Mouse (Mus musculus) heart, embryonic 14.5 days (tissue): Measurements from ENCODE around the gene Arpp21. TPM values are rescaled to one million over a fixed set of nuclear protein-coding genes. Genes with fewer than 3 reads are reported as not detected.

Experiments
- ATAC-seq: fragments of 200-750 bp; cut with Nextera tagmentation; 2 replicates; pipeline ENCODE4 v1.8.0; 2017; ENCODE audit warnings: low read depth, moderate TSS enrichment; ENCODE audit not compliant: insufficient number of reproducible peaks, insufficient read depth, low FRiP score
- H3K27ac ChIP-seq, 2 experiments: fragments of 200-500 bp in 1 of 2; fragments of 300-500 bp in 1 of 2; sonication (generic) in 1 of 2; replicated peaks in 1 of 2; 2 replicates each; pipeline ENCODE4 v1.5.1; 2012 to 2014; ENCODE audit warnings: low read depth in 2 of 2, low read length in 2 of 2, control low read depth in 1 of 2, mild to moderate bottlenecking in 1 of 2, mixed read lengths in 1 of 2; ENCODE audit not compliant: control insufficient read depth in 1 of 2, insufficient read depth in 1 of 2
- H3K27me3 ChIP-seq: fragments of 300-500 bp; sonication (generic); 2 replicates; pipeline ENCODE4 v1.6.1; 2014; ENCODE audit warnings: mild to moderate bottlenecking, low read length, control low read depth; ENCODE audit not compliant: control insufficient read depth, insufficient read depth
- H3K36me3 ChIP-seq: fragments of 300-500 bp; sonication (generic); 2 replicates; pipeline ENCODE4 v1.6.1; 2014; ENCODE audit warnings: mild to moderate bottlenecking, control low read depth, low read length, mixed read lengths; ENCODE audit not compliant: control insufficient read depth, insufficient read depth
- H3K4me1 ChIP-seq, 2 experiments: fragments of 200-500 bp in 1 of 2; fragments of 300-500 bp in 1 of 2; sonication (generic) in 1 of 2; 2 replicates each; pipeline ENCODE4 v1.6.1; 2012 to 2014; ENCODE audit warnings: low read length in 2 of 2, control low read depth in 1 of 2, mixed read lengths in 1 of 2; ENCODE audit not compliant: control insufficient read depth in 2 of 2, insufficient read depth in 2 of 2
- H3K4me2 ChIP-seq: fragments of 300-500 bp; sonication (generic); 2 replicates; pipeline ENCODE4 v1.6.1; 2014; ENCODE audit warnings: mild to moderate bottlenecking, low read length
- H3K4me3 ChIP-seq, 2 experiments: fragments of 200-500 bp in 1 of 2; fragments of 300-500 bp in 1 of 2; sonication (generic) in 1 of 2; 2 replicates each; pipeline ENCODE4 v1.5.1; 2012 to 2014; ENCODE audit warnings: low read length in 2 of 2, mild to moderate bottlenecking in 2 of 2, control low read depth in 1 of 2, low read depth in 1 of 2, moderate library complexity in 1 of 2; ENCODE audit not compliant: control insufficient read depth in 1 of 2, insufficient read depth in 1 of 2
- H3K9ac ChIP-seq: fragments of 300-500 bp; sonication (generic); 2 replicates; pipeline ENCODE4 v1.6.1; 2014; ENCODE audit warnings: mild to moderate bottlenecking, low read length
- H3K9me3 ChIP-seq: fragments of 300-500 bp; sonication (generic); 2 replicates; pipeline ENCODE4 v1.6.1; 2016; ENCODE audit warnings: low read length, control low read depth; ENCODE audit not compliant: control insufficient read depth
- WGBS: fragments of 180-500 bp; shearing (Covaris S2); extraction: QIAGEN DNeasy Blood & Tissue Kit; methylation state at CpG from one replicate; pipeline ENCODE4 v1.1.7; 2014; 5-methylcytosine and 5-hydroxymethylcytosine counted together
- polyA plus RNA-seq: library from polyadenylated mRNA; unstranded; fragments of >200 nt; fragmentation: Nextera tagmentation; extraction: Ambion mirVana; gene quantifications from 2 replicates; pipeline ENCODE4 v1.2.1, GENCODE M21; 2014

Gene Arpp21
- polyA plus RNA-seq, 1 experiment from 2014 or later, result 4.7 TPM

DNA sequence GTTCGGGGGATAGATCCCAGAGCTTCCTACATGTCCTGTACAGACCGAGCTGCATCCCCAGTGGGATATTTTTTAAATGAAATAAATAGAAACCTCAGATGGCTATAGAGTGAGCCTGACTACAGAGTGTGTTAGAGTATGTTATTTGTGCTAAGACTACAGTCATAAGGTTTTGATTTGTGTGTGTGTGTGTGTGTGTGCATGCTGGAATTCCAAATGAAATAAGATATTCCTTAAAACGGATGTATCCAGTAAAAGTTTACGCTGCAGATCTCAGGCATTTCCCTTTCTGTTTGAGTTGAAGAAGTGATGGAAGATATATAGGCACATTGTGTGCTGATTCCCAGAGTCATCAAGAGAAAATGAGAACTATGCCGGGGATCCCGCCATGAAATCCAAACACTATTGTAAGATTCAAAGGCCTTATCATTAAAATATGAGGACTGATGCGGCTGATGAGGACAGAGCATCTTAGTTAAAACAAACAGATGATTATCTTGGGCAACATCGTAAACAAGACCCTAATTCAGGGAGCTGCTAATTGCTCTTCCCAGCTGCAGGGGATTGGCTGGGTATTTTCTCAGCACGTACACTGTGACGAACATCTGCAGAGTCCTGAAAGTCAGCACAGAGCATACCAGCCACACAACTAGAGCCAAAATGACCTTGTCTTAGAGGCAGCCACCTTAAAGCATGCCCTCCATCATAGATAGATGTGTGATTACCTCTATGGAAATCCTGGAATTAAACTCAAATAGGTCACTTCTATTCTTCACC lies 20.5 kb downstream of the Arpp21 start:
- 71% methylated on average over 10 of the region's 10 CpGs for WGBS

GRCm38 (mm10) chr9:112213411-112214255 lies 22.1 kb downstream of the Arpp21 start:
- no peak for ATAC-seq
- 58% methylated on average over 10 of the region's 10 CpGs for WGBS
- no peak overlapping the region for H3K4me3 ChIP-seq
- H3K4me2 ChIP-seq, result no peak overlapping the region
- H3K9me3 ChIP-seq, result no peaks in the 10 kb centered on the region
- H3K9ac ChIP-seq, result no peak overlapping the region
- H3K4me1 ChIP-seq, result no peaks in the 10 kb centered on the region
- H3K36me3 ChIP-seq, result no peaks in the 10 kb centered on the region
- no peaks in the 10 kb centered on the region for H3K27me3 ChIP-seq
- no peak overlapping the region for H3K27ac ChIP-seq

More for the DNA sequence above, 20.5 kb downstream of the Arpp21 start:
- Histone ChIP-seq H3K27me3 (no peaks in the 10 kb centered on the region), H3K27ac (no peak overlapping the region), H3K4me2 (no peak overlapping the region), H3K4me3 (no peak overlapping the region), H3K9ac (no peak overlapping the region), H3K36me3 (no peaks in the 10 kb centered on the region), H3K9me3 (no peaks in the 10 kb centered on the region), H3K4me1 (no peaks in the 10 kb centered on the region)
- ATAC-seq, result no peak

DNA sequence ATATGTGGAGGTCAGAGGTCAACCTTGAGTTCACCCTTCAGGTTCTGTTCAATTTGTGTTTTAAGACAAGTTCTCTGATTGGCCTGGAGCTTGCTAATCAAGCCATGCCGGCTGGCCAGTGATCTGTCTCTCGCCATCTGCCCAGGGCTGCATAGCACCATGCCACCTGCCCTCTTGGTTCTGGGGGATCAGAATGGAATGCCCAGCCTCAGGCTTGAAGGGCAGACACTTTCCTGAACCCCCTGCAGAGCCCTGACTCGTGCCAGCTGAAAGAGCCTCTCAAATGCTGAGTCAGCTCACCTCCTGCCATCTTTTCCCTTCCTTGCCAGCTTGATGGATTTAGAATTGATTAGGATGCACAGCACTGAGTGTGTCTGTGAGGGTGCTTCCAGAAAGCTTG lies 25.9 kb downstream of the Arpp21 start:
- Histone ChIP-seq H3K9me3 (no peaks in the 10 kb centered on the region), H3K4me3 (no peak overlapping the region), H3K4me2 (no peak overlapping the region), H3K36me3 (no peaks in the 10 kb centered on the region), H3K9ac (no peak overlapping the region), H3K4me1 (peaks cover 4 to 5% of the 10 kb centered on the region in 2 experiments; a peak in 2 of 4 replicates), H3K27me3 (no peaks in the 10 kb centered on the region), H3K27ac (no peak overlapping the region)
- WGBS, result 61% methylated on average over 3 of the region's 3 CpGs
- no peak for ATAC-seq

GRCm38 (mm10) chr9:112207767-112208166 lies 28.0 kb downstream of the Arpp21 start:
- H3K27me3 ChIP-seq, result no peaks in the 10 kb centered on the region
- H3K36me3 ChIP-seq, result no peaks in the 10 kb centered on the region
- H3K4me1 ChIP-seq, result peaks cover 4 to 5% of the 10 kb centered on the region in 2 experiments; a peak in 2 of 4 replicates
- H3K27ac ChIP-seq, result peak overlapping the region in 1 of 2 experiments; percentile 10; a peak in 1 of 4 replicates
- H3K4me3 ChIP-seq, result no peak overlapping the region
- no peaks in the 10 kb centered on the region for H3K9me3 ChIP-seq
- H3K4me2 ChIP-seq, result no peak overlapping the region
- no peak overlapping the region for H3K9ac ChIP-seq
- 15% methylated on average over 4 of the region's 4 CpGs for WGBS
- peak; percentile 66; the same call in 1 of the 2 replicates for ATAC-seq

GRCm38 (mm10) chr9:112198296-112198695 lies 37.4 kb downstream of the Arpp21 start:
- WGBS, result 71% methylated on average over 6 of the region's 6 CpGs

DNA sequence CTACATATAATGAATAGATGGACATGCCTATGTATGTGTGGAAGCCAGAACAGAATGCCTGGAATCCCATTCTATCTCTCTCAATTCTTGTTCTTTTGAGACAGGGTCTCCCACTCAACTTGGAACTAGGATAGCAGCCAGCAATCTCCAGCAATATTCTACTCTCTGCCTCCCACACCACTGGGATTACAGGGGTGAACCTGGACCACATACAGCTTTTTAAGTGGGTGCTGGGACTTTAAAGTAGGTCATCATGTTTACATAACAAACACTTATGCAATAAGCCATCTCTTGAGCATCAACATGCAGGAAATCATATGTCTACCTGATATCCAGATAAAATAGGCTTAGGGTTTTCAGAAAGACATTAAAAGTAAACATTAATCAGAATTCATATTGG lies 41.7 kb downstream of the Arpp21 start:
- H3K27ac ChIP-seq, result no peak overlapping the region
- no peaks in the 10 kb centered on the region for H3K9me3 ChIP-seq
- H3K27me3 ChIP-seq, result no peaks in the 10 kb centered on the region
- ATAC-seq, result no peak
- no peaks in the 10 kb centered on the region for H3K36me3 ChIP-seq
- H3K4me1 ChIP-seq, result no peaks in the 10 kb centered on the region
- H3K9ac ChIP-seq, result no peak overlapping the region
- no peak overlapping the region for H3K4me2 ChIP-seq
- no peak overlapping the region for H3K4me3 ChIP-seq

More at GRCm38 (mm10) chr9:112198296-112198695, 37.4 kb downstream of the Arpp21 start:
- no peak overlapping the region for H3K4me3 ChIP-seq
- H3K4me2 ChIP-seq, result no peak overlapping the region
- H3K27me3 ChIP-seq, result no peaks in the 10 kb centered on the region
- no peaks in the 10 kb centered on the region for H3K36me3 ChIP-seq
- no peak overlapping the region for H3K27ac ChIP-seq
- no peak overlapping the region for H3K9ac ChIP-seq
- no peaks in the 10 kb centered on the region for H3K9me3 ChIP-seq
- no peak for ATAC-seq
- H3K4me1 ChIP-seq, result no peaks in the 10 kb centered on the region

GRCm38 (mm10) chr9:112189394-112189793 lies 46.3 kb downstream of the Arpp21 start:
- Histone ChIP-seq H3K27me3 (no peaks in the 10 kb centered on the region), H3K9me3 (no peaks in the 10 kb centered on the region), H3K4me2 (no peak overlapping the region), H3K27ac (no peak overlapping the region), H3K4me1 (peaks cover 5 to 8% of the 10 kb centered on the region in 2 experiments), H3K36me3 (no peaks in the 10 kb centered on the region), H3K9ac (no peak overlapping the region), H3K4me3 (no peak overlapping the region)
- 82% methylated on average over 10 of the region's 10 CpGs for WGBS
- ATAC-seq, result no peak
